Mouse (Mus musculus) forebrain, embryonic 12.5 days (tissue): ENCODE data around the gene Trp53tg5. TPM values are rescaled to one million over a fixed set of nuclear protein-coding genes. Genes with fewer than 3 reads are reported as not detected.

Experiments used
- ATAC-seq: fragments of 200-750 bp; cut with Nextera tagmentation; 2 replicates; pipeline ENCODE4 v1.8.0; 2017; ENCODE audit warnings: moderate TSS enrichment; ENCODE audit not compliant: low FRiP score
- H3K27ac ChIP-seq: fragments of 300-500 bp; sonication (generic); 2 replicates; pipeline ENCODE4 v1.5.1; 2016; ENCODE audit warnings: mild to moderate bottlenecking
- H3K27me3 ChIP-seq: fragments of 300-500 bp; sonication (generic); 2 replicates; pipeline ENCODE4 v1.6.1; 2016; ENCODE audit warnings: mild to moderate bottlenecking
- H3K36me3 ChIP-seq: fragments of 300-500 bp; sonication (generic); replicated peaks from 2 replicates; pipeline ENCODE4 v1.6.1; 2016; ENCODE audit warnings: mild to moderate bottlenecking
- H3K4me1 ChIP-seq: fragments of 300-500 bp; sonication (generic); 2 replicates; pipeline ENCODE4 v1.6.1; 2016
- H3K4me2 ChIP-seq: fragments of 300-500 bp; sonication (generic); 2 replicates; pipeline ENCODE4 v1.6.1; 2016; ENCODE audit warnings: mild to moderate bottlenecking, moderate library complexity
- H3K4me3 ChIP-seq: fragments of 300-500 bp; sonication (generic); replicated peaks from 2 replicates; pipeline ENCODE4 v1.5.1; 2016; ENCODE audit warnings: mild to moderate bottlenecking
- H3K9ac ChIP-seq: fragments of 300-500 bp; sonication (generic); 2 replicates; pipeline ENCODE4 v1.6.1; 2016; ENCODE audit warnings: mild to moderate bottlenecking
- H3K9me3 ChIP-seq: fragments of 300-500 bp; sonication (generic); 2 replicates; pipeline ENCODE4 v1.6.1; 2016
- WGBS: fragments of 180-500 bp; shearing (Covaris S2); methylation state at CpG from one replicate; pipeline ENCODE4 v1.1.7; 2016; 5-methylcytosine and 5-hydroxymethylcytosine counted together
- polyA plus RNA-seq: library from polyadenylated mRNA; unstranded; fragments of >200 nt; fragmentation: Nextera tagmentation; extraction: Ambion mirVana; gene quantifications from 2 replicates; pipeline ENCODE4 v1.2.1, GENCODE M21; 2016

Gene Trp53tg5
- polyA plus RNA-seq, 1 experiment from 2014 or later, result not detected

- peak; percentile 36; the same call in 1 of the 2 replicates for ATAC-seq
- peaks cover 23% of the 10 kb centered on the region for H3K4me1 ChIP-seq
- no peaks in the 10 kb centered on the region for H3K36me3 ChIP-seq
- H3K27ac ChIP-seq, result no peak within 1 kb of the TSS; the same call in 1 of the 2 replicates
- peak within 1 kb of the TSS; percentile 55 for H3K4me3 ChIP-seq
- H3K9ac ChIP-seq, result peak within 1 kb of the TSS; percentile 68
- H3K9me3 ChIP-seq, result no peaks in the 10 kb centered on the region
- H3K27me3 ChIP-seq, result peaks cover 23% of the 10 kb centered on the region
- 7% methylated on average over 18 of the region's 18 CpGs for WGBS
- H3K4me2 ChIP-seq, result peak within 1 kb of the TSS; percentile 91
These were observed 30.0 kb downstream of the Trp53tg5 start, which contains the start of gene Sdc4 for GRCm38 (mm10) chr2:164443460-164444000. TSS of gene Sdc4 (minus strand) at chr2:164443887.

GRCm38 (mm10) chr2:164443051-164443437 is 30.5 kb downstream of the Trp53tg5 start:
- Histone ChIP-seq H3K27ac (no peak overlapping the region; the same call in 1 of the 2 replicates), H3K4me1 (peaks cover 23% of the 10 kb centered on the region), H3K27me3 (peaks cover 23% of the 10 kb centered on the region), H3K36me3 (no peaks in the 10 kb centered on the region), H3K4me3 (peak overlapping the region; percentile 55), H3K9me3 (no peaks in the 10 kb centered on the region), H3K9ac (peak overlapping the region; percentile 68), H3K4me2 (peak overlapping the region; percentile 91)
- WGBS, result under 1% methylated on average over 25 of the region's 26 CpGs
- peak; percentile 95 for ATAC-seq

DNA sequence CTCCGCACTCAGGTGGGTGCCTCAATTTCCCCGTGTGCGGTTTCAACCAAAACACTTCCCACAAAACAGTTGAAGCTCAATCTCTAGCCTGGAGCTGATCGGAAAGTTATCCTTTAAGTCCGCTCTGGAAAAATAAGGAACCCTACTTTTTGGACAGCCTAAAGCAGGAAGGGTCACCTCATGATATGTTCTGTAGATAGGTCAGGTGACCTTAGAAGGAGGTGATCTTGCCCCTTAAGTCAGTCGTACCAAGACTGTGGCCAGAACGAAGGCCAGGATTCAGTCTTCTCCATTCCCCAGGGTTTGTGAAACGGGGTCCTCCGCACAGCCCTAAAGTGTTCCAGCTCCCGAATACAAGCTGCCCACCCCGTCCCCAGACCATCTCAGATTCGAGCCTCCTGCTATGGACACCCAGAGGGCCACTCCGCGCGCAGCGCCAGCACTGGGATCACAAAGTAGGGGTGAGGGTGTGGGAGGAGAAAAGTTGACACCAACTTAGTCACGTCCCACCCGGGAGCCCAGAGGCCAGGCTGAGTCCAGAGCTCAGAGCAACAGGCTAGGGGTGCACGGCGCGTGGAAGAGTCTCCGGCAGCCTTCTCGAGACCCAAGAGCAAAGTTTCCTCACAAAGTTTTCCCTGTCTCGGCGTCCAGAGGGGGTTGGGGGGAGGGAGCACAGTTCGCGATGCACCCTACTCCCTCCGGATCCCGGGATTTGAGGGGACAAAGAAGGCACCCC is 31.0 kb downstream of the Trp53tg5 start:
- Histone ChIP-seq H3K27ac (no peak overlapping the region), H3K4me2 (peak overlapping the region; percentile 91), H3K4me1 (peaks cover 23% of the 10 kb centered on the region), H3K36me3 (no peaks in the 10 kb centered on the region), H3K4me3 (peak overlapping the region; percentile 55), H3K9me3 (no peaks in the 10 kb centered on the region), H3K27me3 (peaks cover 23% of the 10 kb centered on the region), H3K9ac (peak overlapping the region; percentile 68)
- WGBS, result 2% methylated on average over 29 of the region's 29 CpGs
- peak; percentile 60; the same call in 1 of the 2 replicates for ATAC-seq

- Histone ChIP-seq H3K9ac (0 out of 2 replicates have a peak overlapping the region, but pooled peaks have one; percentile 68), H3K27ac (no peak overlapping the region), H3K4me3 (peak overlapping the region; percentile 55; the same call in 1 of the 2 replicates), H3K4me2 (peak overlapping the region; percentile 91), H3K27me3 (peaks cover 23% of the 10 kb centered on the region), H3K4me1 (peaks cover 23% of the 10 kb centered on the region), H3K9me3 (no peaks in the 10 kb centered on the region), H3K36me3 (no peaks in the 10 kb centered on the region)
- no peak for ATAC-seq
- 39% methylated on average over 7 of the region's 7 CpGs for WGBS
These were observed 31.8 kb downstream of the Trp53tg5 start for GRCm38 (mm10) chr2:164441731-164442130.

DNA sequence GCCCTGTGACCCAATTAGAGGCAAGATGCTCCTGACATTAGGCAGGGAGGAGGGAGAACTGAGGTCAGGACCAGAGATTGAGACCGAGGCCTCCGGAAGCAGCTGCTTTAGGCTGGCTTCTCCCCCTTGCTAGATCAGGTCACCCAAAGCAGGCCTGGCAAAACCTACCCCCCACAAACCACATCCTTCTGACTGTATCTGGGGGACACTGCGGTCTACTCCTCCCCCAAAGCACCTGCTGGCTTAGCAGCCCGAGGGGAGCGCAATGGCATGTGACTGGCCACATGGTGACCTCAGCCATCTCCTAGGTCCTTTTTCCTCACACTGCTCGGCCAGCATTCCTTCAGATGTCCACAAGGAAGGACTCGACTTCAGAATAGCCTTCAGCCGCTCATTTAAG is 32.4 kb downstream of the Trp53tg5 start:
- WGBS, result 36% methylated on average over 8 of the region's 8 CpGs

GRCm38 (mm10) chr2:164440314-164440713 is 33.2 kb downstream of the Trp53tg5 start:
- Histone ChIP-seq H3K9ac (no peak overlapping the region), H3K27ac (no peak overlapping the region), H3K36me3 (no peaks in the 10 kb centered on the region), H3K4me3 (no peak overlapping the region), H3K4me2 (no peak overlapping the region), H3K9me3 (no peaks in the 10 kb centered on the region), H3K27me3 (peaks cover 23% of the 10 kb centered on the region), H3K4me1 (peaks cover 23% of the 10 kb centered on the region)
- ATAC-seq, result no peak
- WGBS, result 85% methylated on average over 5 of the region's 5 CpGs

More for the DNA sequence above, 32.4 kb downstream of the Trp53tg5 start:
- Histone ChIP-seq H3K4me2 (no peak overlapping the region), H3K9me3 (no peaks in the 10 kb centered on the region), H3K4me1 (peaks cover 23% of the 10 kb centered on the region), H3K36me3 (no peaks in the 10 kb centered on the region), H3K9ac (no peak overlapping the region), H3K4me3 (no peak overlapping the region), H3K27ac (no peak overlapping the region), H3K27me3 (peaks cover 23% of the 10 kb centered on the region)
- no peak for ATAC-seq

GRCm38 (mm10) chr2:164439001-164439421 is 34.5 kb downstream of the Trp53tg5 start:
- ATAC-seq, result no peak
- no peak overlapping the region for H3K27ac ChIP-seq
- 86% methylated on average over 3 of the region's 3 CpGs for WGBS
- no peaks in the 10 kb centered on the region for H3K36me3 ChIP-seq
- H3K9ac ChIP-seq, result no peak overlapping the region
- H3K9me3 ChIP-seq, result no peaks in the 10 kb centered on the region
- no peak overlapping the region for H3K4me2 ChIP-seq
- H3K4me1 ChIP-seq, result peaks cover 23% of the 10 kb centered on the region
- H3K4me3 ChIP-seq, result no peak overlapping the region
- peaks cover 23% of the 10 kb centered on the region for H3K27me3 ChIP-seq

DNA sequence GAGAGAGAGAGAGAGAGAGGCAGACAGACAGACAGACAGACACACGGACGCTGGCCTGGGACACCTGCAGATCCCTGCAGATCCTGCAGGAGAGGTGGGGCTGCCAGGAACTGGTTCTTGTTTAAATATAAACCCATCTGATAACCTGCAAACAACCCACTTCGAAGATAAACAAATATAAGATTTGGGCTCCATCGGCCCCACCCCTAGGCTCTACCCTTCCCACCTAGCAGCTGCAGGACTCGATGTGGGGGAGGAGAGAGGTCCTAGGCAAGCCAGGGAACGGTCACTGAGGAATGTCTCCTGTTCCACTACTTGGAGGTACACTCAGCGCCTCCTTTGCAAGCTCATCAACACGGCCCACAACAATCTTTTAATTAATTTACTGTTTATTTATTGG is 35.3 kb downstream of the Trp53tg5 start:
- H3K36me3 ChIP-seq, result no peaks in the 10 kb centered on the region
- H3K4me3 ChIP-seq, result no peak overlapping the region
- no peaks in the 10 kb centered on the region for H3K9me3 ChIP-seq
- WGBS, result 80% methylated on average over 8 of the region's 8 CpGs
- peaks cover 18% of the 10 kb centered on the region for H3K4me1 ChIP-seq
- peaks cover 18% of the 10 kb centered on the region for H3K27me3 ChIP-seq
- no peak overlapping the region for H3K27ac ChIP-seq
- H3K9ac ChIP-seq, result no peak overlapping the region
- no peak overlapping the region for H3K4me2 ChIP-seq
- no peak for ATAC-seq

GRCm38 (mm10) chr2:164437710-164438109 is 35.8 kb downstream of the Trp53tg5 start:
- H3K4me1 ChIP-seq, result peaks cover 20% of the 10 kb centered on the region

GRCm38 (mm10) chr2:164436961-164437360 is 36.6 kb downstream of the Trp53tg5 start:
- H3K9ac ChIP-seq, result no peak overlapping the region
- H3K9me3 ChIP-seq, result no peaks in the 10 kb centered on the region
- no peak overlapping the region for H3K4me3 ChIP-seq
- H3K4me2 ChIP-seq, result no peak overlapping the region
- peaks cover 19% of the 10 kb centered on the region for H3K4me1 ChIP-seq
- ATAC-seq, result no peak
- H3K27me3 ChIP-seq, result peaks cover 14% of the 10 kb centered on the region
- no peak overlapping the region for H3K27ac ChIP-seq
- H3K36me3 ChIP-seq, result no peaks in the 10 kb centered on the region
- WGBS, result 62% methylated on average over 3 of the region's 3 CpGs

More at GRCm38 (mm10) chr2:164437710-164438109, 35.8 kb downstream of the Trp53tg5 start:
- WGBS, result 77% methylated on average over 6 of the region's 6 CpGs
- H3K36me3 ChIP-seq, result no peaks in the 10 kb centered on the region
- H3K4me2 ChIP-seq, result no peak overlapping the region
- H3K27me3 ChIP-seq, result peaks cover 18% of the 10 kb centered on the region
- H3K27ac ChIP-seq, result no peak overlapping the region
- ATAC-seq, result no peak
- no peak overlapping the region for H3K9ac ChIP-seq
- no peaks in the 10 kb centered on the region for H3K9me3 ChIP-seq
- no peak overlapping the region for H3K4me3 ChIP-seq

- H3K27me3 ChIP-seq, result peaks cover 11% of the 10 kb centered on the region
- no peak overlapping the region for H3K9ac ChIP-seq
- no peak overlapping the region for H3K4me3 ChIP-seq
- WGBS, result 27% methylated on average over 8 of the region's 8 CpGs
- no peaks in the 10 kb centered on the region for H3K36me3 ChIP-seq
- ATAC-seq, result no peak
- H3K4me2 ChIP-seq, result no peak overlapping the region
- no peak overlapping the region for H3K27ac ChIP-seq
- peaks cover 16% of the 10 kb centered on the region for H3K4me1 ChIP-seq
- no peaks in the 10 kb centered on the region for H3K9me3 ChIP-seq
These were observed 37.2 kb downstream of the Trp53tg5 start for GRCm38 (mm10) chr2:164436215-164436913.
